Mouse (Mus musculus) testis, postnatal 10 days (tissue): ENCODE data around the gene Btbd1.

ENCODE experiments used
- DNase-seq: peaks from one replicate; pipeline ENCODE4 v3.0.0; 2021; ENCODE audit warnings: low spot score

Gene Btbd1

GRCm38 (mm10) chr7:81829379-81829894 lies at the start of gene Btbd1:
TSS of gene Btbd1 (minus strand) at chr7:81829431.
- peak; percentile 94 for DNase-seq

GRCm38 (mm10) chr7:81875372-81875771 lies 46.1 kb upstream of the Btbd1 start:
- DNase-seq: no peak

- no peak for DNase-seq
These were observed 45.4 kb upstream of the Btbd1 start for GRCm38 (mm10) chr7:81874636-81875035.

- no peak for DNase-seq
These were observed 44.6 kb upstream of the Btbd1 start for GRCm38 (mm10) chr7:81873807-81874206.

GRCm38 (mm10) chr7:81872493-81873013 lies 43.3 kb upstream of the Btbd1 start:
- no peak for DNase-seq

DNA sequence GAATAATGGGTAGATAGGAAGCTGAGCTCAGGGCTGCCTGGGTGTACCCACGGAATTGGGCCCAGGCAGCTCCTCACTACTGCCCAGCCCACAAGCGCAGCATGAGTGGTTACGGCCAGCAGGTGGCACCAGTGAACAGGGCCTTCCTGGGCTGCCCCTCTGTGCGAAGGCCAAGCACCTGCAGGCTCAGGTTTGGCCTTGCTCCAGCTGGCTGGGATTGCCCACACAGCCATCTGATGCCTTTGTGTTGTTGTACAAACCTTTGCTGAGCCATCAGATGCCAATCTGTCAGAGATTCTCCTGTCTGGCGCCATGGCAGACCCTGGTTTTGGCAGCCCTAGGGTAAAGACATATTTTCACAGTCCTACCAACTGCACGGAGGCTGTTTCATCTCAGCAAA lies 38.9 kb upstream of the Btbd1 start:
- peak; percentile 87 for DNase-seq

GRCm38 (mm10) chr7:81867231-81867930 lies 38.1 kb upstream of the Btbd1 start:
- no peak for DNase-seq

DNA sequence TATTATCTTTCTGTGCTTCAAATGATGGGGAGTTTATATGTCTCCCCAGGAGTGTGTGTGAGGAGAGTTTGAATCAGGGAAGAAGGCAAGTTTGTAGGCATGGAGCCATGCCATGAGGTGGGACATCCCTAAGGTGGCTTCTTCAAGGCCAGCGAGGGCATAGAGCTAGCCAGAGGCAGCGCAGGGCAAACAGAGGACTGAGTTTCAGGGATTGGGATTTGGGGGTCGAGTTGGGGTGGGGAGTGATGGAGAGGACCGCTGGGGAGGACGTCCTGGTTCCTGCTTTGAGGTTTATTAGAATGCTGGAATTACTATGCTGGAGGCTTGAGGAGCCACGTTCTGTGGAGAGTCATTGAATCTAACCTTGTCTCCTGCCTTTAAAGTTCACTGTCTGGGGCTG lies 36.7 kb upstream of the Btbd1 start:
- no peak for DNase-seq

DNA sequence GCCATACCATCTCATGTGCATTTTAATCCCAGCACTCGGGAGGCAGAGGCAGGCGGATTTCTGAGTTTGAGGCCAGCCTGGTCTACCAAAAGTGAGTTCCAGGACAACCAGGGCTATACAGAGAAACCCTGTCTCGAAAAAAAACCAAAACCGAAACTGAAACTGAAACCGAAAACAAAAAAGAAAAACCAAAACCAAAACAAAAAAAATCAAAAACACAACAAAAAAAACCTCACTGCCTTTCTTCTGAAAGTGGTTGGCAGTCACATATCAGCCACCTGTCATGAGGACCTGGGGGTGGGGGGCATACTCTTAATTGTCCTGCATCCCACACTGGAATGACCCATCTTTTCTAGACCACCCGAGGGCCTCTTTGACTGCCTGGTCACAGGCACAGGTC lies 35.3 kb upstream of the Btbd1 start:
- DNase-seq: no peak

GRCm38 (mm10) chr7:81862587-81863583 lies 33.7 kb upstream of the Btbd1 start:
- no peak for DNase-seq

DNA sequence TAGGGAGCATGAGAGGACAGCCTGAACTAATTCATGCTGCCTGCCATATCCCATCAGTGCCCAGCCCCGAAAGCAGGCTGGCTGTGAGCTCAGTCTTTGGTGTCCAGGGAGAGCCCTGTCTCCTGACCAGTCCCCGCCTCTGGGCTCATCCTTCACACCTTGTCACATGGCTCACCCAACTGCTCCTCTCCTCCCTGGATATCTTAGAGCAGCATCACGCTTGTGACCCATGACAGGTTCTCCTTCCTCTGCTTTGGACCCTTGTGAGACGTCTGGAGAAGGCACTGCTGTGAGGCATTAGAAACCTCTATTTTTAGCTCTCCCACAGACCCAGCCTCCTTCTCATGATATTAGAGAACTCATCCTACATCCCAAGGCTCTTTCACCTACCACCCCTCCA lies 32.7 kb upstream of the Btbd1 start:
- DNase-seq: no peak

GRCm38 (mm10) chr7:81861461-81861860 lies 32.2 kb upstream of the Btbd1 start:
- DNase-seq: no peak

GRCm38 (mm10) chr7:81860996-81861395 lies 31.8 kb upstream of the Btbd1 start:
- DNase-seq: no peak

DNA sequence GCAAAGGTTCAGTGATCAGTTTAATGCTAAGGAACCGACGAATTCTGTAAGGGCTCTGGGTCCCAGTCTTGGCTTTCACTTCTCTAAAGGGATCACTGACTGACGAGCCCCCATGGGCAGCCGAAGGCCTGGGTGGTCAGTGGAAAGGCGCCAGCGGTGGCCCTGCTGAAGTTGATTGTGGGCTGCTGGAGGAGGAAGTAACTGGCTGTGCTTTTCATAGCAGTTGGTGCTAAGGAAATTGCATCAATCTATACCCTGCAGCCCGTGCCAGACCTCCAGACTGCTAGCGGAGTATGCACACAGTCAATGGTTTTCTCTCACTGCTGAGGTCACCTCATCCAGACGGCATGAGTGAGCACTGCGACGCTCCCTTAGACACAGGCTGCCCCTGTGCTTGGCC lies 30.8 kb upstream of the Btbd1 start:
- DNase-seq: no peak

- DNase-seq: peak; percentile 70
These were observed 29.9 kb upstream of the Btbd1 start, which contains the start of gene Tm6sf1 for GRCm38 (mm10) chr7:81858968-81859721. TSS of gene Tm6sf1 (plus strand) at chr7:81859001.

DNA sequence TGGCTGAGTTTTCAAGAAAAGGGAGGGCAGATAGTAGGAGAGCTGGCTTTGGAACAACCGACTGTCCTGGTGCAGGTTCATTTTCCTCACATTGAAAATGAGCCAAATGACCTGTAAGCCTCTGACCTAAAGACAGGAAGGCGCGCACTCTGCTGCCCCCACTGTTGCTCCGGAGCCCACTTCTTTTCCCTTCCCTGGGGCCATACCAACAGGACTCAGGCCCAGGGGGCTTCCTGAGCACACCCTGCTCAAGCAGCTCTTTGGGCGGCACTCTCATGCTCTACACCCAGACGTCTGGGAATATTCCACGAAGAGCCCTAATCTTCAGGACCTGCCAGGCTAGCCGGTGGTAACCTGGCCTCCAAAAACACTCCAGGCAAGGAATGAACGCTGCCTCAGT lies 29.0 kb upstream of the Btbd1 start:
- DNase-seq: no peak

GRCm38 (mm10) chr7:81856221-81856620 lies 27.0 kb upstream of the Btbd1 start:
- no peak for DNase-seq

DNA sequence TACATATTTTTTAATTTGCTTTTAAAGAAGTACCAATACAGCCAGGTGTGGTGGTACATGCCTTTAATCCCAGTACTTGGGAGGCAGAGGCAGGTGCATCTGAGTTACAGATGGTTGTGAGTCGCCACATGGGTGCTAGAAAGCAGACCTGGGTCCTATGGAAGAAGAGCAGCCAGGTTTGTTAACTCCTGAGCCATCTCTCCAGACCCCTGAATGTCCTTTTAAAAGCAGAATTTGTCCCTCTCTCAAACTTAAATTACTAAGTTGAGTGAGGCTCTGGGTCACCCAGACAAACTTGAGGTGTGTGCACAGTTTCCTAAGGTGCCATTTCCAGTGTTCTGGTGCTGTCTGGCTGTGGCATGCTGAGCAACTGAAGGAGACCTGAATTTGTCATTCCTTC lies 26.5 kb upstream of the Btbd1 start, which contains the start of gene Gm10160:
Gene Gm10160, minus strand, starts transcription at position 101 of the 400 bp plus-strand sequence.
- DNase-seq: no peak

DNA sequence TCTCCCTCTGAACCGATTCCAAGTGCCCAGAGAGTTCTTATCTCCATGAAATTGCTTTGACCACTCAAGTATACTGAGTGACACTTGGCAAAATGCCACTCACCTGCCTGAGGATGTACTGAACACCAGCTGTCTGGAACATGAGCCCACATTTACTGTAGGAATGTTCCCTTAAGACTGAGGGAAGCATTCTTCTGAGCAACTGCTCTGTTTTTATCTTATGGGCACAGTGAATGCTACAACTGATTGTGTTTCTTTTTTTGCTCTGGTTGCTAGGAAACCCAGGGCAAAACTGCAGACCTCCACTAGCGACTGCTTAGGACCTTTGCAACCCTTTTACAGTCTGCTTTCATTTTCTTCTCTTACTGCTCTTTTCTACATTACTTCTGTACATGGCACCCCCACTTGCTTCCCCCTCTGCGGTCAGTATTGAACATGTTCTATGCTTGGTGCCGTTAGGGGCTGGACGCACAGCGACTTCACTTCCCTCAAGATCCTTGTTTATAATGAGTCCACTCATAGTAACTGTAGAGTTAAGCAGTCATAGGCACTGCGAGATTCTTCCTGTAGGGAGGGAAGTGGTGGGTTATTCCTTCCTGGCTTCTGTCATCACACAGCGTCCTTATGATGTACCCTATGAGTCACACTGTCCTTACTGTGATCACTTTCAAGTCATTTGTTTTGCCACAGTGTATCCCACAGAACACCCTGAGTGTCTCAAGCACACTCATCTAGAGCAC lies 25.5 kb upstream of the Btbd1 start:
- DNase-seq: no peak

GRCm38 (mm10) chr7:81851706-81852105 lies 22.5 kb upstream of the Btbd1 start:
- DNase-seq: no peak

DNA sequence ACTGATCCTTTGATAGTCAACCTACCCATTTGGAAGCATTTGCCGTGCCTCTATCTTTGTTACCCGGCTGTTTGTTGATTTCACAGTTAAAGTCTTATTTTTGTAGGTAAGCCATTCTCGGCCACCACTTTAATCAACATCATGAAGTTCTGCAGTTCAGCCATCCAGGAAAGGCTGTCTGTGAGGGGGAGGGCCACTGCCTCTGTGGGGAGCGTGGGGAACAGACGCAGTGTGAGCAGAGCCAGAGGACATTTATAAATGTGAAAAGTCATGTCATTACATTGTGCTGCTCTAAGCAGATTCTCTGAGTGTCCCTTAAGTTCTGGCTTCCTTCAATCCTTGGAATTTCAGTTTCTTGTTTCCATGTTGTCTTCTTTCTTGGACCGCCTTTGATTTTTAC lies 20.9 kb upstream of the Btbd1 start:
- DNase-seq: no peak
